Mouse (Mus musculus) thymus, postnatal 4 days (tissue): Measurements from ENCODE around the gene Hdac4.

Experiments used
- DNase-seq: peaks from one replicate; pipeline ENCODE4 v3.0.0; 2021

Hdac4 gene

DNA sequence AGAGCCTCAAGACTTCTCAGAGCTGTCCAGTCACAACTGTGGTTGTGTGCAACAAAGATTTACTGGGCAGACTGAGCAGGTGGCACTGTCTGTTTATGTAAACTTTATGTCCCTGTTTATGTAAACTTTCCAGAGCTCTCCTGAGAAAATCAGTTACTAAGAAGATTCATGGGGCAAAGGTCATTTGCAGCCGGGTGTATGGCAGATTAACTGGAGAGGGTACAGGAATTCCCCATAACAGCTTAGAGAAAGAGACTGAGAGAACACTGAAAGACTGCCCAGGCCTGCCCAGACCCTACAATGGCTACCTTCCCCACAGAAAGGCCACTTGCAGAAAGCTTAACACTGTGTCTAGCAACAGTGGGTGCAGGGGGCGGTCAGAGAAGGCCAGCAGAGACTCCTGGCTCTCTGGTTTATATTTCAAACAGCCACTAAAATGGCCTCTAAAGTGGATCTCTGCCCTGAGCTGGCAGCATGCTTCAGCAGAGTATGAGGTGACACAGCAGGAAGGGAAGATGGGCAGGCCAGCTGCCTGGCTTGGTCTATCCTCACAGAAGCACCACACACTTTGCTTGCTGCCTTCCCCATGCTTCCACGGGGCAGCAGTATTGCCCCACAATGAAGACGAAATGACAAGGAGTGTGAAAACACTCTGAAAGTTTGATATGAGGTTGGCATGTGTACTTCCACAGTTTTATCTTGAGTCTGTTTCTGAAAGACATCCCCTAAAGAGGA, 179.4 kb downstream of the Hdac4 start:
- DNase-seq: no peak

DNA sequence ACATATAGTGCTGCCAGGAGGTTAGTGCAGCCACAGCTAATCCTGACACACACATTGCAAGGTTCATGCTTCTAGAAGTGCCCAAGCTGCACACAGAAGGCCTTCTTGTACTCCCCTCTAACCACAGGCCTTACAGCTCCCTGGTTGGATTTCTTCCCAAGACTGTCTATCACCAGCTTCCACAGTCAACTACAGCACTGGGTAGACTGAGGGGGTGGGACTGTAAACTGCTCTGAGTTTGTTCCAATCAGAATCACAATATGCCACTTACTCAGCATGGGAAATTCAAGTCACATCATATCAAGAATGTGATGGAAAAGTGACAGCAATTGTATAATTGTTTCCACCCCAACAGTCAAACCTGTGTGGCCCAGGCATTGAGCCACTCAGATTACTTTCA, 180.2 kb downstream of the Hdac4 start:
- no peak for DNase-seq

DNA sequence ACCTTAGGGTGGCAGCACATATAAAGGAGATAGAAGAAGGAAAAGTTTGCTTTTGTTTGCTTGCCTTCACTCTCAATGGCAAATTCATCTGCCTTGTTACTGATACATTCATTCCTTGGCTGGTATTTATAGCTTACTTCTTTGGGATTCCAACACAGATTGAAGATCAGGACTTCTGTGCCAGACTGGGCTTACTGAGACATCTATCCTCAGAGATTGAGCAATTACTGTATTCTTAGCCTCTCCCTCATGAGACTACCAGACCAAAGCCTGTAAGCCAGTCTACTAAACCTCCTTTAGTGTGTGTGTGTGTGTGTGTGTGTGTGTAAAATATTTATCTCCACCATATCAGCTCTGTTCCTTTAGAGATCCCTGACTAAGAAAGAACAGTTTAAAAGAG, 181.0 kb downstream of the Hdac4 start:
- no peak for DNase-seq

DNA sequence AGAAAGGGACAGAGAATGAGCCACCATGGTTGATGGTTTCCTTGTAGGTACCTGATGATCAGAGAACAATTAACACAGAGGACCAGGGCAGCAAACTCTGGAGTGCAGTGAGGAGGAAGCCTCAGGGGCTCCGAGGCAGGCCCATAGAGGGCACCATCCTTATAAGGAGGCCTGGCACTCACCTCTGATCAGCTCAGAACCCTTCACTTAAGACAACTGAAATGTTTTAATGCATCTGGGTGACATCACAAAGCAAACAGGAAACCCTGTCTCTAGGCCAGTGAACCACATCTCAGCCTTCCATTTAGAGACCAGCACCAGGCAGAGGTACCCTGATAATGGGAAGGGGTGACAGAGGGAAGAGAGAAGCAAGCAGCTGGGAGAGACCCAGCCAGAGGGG, 188.8 kb downstream of the Hdac4 start:
- DNase-seq: peak; percentile 27

DNA sequence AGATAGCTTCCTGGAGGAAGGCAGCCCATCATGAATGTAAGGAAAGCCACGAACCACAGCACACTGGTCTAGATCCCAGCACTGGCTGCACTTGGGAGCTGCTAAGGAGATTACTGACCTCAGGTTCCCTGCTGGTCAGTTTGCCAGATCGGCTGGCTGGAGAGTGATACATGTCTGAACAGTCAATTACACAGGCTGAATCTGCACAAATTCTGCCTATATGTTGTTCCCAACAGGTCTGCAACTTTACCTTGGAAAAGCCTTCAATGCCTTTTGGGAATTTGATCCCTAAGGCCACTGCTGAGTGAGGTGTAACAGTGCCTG, 189.9 kb downstream of the Hdac4 start:
- DNase-seq: no peak

DNA sequence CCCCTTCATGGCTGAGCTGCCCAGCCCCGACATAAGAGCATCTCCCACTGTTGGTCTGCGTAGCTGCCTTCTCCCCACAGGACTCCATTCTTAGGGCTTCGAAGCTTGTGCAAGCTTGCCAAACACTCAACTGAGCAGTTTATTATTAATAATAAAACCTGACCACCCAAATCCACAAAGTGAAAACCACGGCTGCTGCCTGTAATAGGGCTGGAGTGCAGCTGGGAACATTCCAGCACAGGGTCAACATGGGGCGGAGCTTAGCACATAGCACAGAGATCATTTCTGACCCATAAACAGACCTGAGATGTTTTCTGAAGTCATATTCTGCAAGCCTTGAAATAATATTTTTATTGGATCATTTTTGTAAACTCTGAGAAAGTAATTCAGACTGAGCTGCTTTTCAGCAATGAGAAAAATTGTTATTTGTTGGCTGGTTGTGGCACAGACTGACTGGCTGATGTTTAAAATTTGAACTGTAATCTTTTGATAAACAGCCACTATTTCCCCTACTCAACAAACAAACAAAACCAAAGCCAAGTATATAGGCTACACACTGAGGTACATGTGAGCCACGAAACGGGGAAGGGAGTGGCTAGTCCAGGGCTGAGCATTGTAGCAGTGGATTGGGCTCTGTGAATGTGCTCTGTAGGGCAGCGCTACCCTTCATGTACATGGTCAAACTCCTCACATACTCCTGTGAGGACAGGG, 190.4 kb downstream of the Hdac4 start:
- no peak for DNase-seq

DNA sequence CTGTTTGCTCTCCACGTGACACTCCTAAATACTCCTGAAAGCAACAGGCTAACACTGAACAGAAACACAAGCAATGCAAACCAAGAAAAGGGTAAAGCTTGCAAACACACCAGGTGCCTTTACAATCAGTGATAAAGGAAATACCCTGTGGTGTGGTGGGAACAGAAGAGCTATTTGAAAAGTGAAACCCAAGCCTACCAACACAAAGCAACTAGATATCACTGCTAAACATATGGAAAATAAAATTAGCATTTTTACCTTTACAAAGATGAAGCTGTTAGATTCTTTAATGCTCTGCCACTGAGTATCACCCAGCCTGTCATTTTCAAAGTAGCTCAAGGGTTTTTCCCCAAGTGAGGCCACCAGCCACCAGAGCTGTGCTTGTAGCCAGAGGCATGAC, 191.4 kb downstream of the Hdac4 start:
- DNase-seq: no peak

DNA sequence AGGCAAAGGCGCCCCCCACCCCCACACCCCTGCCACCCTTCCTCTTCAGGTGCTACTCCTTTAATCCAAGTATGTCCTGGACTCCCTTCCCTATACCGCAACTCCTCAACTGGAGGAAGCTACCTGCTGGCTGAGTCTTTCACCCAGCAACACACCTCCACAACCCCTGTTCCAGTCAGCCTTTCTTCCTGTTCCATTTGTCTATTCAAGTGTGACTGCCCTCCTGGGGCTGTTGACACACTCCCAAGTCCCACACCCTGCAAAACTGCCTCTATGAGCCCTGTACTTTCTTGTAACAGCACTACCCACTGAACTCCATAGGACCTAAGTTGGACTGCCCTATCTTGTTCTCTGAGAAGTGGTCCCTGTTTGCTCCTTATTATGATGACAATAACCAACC, 195.3 kb downstream of the Hdac4 start:
- DNase-seq: no peak

DNA sequence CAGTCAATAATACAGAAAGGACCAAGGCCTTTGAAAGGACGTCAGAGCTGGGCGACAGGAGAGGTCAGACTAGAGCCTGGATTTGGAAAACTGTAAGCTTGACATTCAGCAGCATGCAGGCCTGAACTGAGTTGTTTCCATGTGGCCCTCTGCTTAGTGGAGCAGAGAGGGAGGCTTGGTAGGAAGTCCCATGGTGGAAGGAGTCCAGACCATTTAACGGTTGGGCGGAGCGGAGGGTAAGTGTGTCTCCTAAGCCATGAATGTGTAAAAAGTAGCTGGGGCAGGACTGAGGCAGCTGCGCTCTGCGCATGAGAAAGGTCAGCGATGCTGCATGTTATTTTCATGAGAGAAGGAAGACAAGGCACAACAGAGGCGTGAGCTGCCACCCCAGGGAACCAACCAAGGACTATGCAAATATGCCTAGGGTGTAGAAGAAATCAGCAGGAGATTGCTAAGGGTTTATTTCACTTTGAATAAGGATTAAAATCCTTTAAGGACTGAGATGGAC, 201.8 kb downstream of the Hdac4 start:
- no peak for DNase-seq

DNA sequence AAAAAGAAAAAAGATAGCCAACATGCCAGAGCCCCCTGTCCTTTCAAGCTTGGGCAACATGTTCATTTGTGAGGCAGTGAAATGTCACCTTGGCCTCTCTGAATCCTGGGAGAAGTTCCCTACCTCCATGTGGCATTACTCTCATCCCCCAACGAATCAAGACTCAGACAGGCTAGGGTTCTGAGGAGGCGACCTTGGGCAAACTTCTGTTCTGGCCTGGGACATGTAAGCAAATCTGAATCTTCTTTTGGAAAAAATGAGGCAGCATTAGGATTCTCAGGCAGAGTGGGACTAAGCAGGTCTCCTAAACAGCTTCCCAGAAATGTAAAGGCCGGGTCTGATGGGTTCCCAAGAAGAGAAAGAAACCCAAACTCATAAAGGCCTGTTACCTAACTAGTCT, 202.8 kb downstream of the Hdac4 start:
- DNase-seq: no peak

DNA sequence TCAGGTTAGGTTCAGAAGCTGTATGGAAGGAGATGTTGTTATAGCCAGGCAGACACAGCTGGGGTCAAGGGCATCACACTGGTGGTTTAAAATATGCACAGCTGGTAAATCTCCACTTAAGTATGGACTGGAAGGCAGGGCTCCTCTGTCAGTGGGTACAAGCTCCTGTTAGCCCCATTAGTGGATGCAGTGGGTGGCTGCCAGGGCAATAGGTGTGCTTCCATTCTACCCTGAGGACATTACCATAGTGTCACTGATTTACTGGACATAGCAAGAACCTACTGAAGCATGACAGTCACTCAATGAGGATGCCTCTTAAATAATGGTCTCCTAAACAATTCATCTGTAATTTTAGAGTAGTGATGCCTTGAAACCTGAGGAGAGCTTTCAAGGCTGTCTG, 203.9 kb downstream of the Hdac4 start:
- no peak for DNase-seq

DNA sequence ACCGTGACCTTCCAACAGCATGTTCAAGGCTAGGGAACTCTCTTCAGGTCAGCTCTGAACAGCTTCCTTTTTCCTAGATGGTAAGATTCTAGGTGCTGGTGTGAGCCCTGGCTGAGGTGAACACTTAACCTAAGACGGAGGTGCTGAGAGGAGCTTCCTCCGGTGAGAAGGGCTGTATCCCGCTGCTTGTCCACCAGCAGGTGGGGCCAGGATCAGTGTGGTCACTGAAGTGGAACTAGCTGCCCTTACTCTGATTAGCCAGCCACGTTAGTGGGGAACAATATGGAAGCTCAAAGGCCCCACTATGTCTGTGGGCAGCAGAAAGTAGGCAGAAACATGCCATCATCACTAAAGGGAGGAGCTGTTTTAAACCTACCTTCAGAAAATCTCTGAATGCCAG, 204.6 kb downstream of the Hdac4 start:
- no peak for DNase-seq

DNA sequence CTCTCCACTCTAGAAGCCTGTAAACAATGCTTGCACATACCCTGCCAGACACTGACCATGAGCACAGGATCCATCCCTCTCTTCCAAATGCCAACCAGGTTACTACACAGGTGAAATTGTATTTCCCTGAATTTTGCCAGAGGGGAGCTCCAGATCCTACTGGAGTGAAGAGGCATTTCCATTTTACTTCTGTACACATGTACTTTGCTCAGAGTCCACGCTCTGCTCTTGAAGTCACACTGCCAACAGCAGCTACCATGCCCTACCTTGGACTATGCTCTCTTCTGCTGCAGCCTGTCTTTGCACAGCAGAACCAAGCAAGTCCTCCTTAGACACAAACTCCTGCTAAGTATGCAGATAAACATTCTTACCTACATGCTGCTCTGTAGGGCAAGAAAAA, 206.6 kb downstream of the Hdac4 start:
- no peak for DNase-seq

DNA sequence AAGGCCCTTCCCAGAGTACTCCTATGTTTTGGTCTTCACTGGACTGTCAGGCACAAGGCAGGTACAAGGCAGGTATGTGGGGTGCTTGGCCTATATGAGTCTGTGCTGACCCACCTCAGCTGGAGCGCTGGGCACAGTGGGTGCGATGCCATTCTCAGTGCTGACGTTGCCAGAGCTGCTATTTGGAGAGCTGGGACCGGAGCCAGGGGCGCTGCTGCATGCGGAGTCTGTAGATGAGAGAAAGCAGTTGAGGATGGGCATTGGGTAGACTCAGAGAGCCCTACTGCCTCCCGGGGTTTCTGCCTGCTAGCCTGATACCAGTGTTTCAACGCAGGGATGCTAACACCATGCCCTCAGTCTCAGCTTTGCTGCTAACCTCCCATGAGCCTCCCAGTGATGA, 208.1 kb downstream of the Hdac4 start:
- no peak for DNase-seq

DNA sequence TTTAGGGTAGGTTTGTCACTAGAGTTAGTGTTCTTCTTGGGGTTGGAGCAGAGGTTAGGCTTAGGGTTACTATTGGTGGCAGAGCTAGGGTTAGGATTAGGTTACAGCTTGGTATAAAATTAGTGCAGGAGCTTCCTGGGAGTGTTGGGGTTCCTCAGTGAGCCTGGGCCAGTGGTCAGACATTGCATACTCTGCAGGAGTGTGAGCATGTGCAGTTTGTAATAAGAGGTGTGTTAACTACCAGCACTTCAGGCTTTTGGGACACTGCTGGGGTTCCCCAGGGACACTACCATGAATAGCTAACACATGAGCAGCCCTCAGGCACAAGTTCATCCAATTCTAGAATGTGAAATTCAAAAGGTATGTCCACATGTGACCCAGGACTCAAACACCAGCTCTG, 209.7 kb downstream of the Hdac4 start:
- DNase-seq: no peak

DNA sequence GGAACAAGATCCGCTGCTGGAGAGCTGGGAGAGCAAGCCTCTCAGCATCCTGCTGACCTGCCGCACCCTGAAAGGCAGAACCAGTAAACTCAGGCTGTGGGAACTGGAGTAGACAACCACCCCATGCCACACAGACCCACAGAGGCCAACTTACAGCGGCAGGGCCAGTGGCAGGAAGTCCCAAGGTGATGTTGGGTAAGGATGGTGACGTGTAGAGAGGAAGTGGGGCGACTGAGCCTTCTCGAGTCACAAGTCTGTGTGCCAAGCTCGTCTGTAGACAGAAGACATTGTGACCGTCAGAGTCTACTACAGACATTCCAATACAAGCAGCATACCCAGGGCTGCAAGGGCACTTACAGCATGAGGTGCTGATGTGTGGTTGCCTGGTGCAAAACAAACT, 211.0 kb downstream of the Hdac4 start:
- peak; percentile 20 for DNase-seq

DNA sequence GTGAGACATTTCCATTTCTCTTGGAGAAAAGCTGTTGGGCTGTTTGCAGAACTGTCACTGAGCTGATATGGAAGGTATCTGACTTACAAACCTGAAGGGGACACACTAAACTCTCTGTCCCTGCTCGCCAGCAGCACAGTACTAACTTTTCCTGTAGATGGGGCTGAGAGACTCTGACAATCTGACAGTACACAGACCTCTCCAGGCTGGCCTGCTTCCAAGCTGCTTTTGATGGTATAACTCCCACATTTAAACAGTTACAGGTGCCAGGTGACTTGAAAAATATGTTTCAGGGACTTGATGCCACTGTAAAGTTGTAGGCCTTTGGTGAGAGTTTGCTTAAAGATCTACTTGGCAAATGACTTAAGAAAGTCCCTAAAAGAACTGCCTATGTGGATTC, 214.1 kb downstream of the Hdac4 start:
- DNase-seq: no peak

DNA sequence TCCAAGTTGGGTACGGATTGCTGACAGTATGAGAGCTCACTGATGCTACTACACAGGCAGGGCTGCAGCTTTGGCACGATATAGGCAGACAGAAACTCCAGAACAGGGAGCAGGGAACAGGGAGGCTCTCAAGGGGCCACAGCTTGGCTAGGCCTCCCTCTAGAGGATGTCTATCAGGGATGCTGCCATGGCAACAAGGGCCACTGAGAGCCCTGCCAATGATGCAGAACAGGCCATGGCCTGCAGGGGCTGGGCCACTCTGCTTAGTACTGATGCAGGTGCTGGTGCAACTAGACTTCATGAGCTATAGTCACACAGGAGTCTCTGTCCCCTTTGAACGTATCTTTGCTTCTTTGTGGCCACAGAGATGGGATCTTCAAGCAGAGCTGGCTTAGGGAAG, 217.1 kb downstream of the Hdac4 start:
- DNase-seq: no peak

DNA sequence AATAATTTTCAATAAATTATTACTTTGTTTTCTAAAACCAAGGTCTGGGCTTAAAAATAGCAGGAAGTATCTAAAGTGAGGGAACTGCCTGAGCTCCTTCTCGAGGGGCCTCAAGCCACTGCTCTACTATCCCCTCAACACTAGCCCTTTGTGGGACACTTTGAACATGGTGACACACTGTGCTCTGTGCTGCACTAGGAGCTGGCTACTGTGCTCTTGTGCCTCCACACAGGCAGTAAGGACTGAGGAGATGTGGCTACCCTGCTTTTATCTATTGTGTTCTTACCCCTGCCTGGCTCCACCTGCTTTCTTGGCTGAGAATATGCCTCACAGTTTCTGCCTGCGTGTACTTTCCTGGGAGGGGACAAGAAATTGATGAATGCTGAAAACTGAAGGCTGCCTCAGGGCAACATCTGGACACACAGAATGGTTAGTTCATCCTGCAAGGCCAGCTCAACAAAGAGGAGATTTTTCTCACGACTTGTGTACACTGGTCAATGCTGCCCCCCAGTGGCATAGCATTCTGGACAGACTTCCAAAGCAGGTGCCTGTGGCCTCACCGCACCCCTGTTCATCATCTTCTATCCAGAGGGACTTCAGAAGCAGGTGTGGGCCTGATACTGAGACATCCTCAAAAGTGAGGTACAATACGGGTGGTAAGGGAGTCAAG, 226.7 kb downstream of the Hdac4 start:
- DNase-seq: peak; percentile 77

DNA sequence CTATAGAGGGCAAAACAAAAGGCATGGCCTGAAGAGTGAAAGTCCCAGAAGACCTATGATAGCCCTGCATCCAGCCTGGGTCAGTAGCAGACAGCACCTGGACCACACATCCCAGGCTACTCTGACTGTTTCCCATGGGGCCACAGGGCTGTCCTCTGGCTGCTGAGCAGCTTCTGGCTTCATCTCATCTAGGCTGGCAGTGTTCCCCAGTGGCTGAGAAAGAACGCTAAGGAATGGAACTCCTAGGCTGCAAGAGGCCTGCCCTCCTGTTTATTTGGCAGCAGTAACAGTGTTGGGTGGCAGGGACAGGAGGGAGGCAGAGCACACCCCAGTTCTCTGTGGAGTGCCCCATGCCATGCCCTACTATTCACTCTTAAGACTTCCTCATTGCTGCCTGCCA, 228.5 kb downstream of the Hdac4 start:
- no peak for DNase-seq

DNA sequence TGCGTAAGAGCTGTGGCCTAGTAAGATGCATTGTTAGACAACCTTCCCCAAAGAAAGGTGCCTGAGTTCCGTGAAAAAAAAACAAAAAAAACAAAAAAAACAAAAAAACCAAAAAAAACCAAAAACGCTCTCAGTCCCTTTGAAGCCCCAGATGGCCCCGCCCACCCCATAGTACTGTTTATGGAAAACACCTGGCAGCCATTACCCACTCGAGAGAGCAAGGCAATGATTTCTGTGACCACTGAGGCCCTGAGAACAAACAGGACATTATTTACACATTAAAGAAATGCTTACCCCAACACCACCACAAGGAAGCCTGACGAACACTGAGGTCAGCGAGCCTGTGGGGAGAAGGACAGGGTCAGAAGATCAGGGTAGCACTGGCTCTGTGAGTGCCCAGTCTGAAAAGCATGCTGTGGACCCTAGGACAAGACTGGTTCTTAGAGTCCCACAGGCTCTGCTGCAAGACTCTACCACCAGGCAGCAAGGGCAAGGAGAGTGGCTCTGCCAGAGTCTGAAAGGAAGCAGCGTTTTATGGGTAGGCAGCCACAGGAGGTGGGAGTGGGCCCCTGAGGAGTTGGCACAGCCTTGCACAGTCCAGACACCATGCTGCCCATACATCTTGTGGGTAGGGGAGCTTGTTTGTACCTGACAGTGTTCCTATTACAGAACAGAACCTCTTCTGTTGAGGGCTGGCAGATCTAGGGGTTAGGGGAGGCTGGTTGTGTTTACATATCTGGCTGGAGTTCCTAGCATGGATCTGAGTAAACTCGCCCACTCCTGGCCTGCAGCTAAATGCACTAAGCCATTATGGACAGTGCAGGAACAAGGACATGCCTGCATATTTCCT, 230.8 kb downstream of the Hdac4 start:
- peak; percentile 54 for DNase-seq

DNA sequence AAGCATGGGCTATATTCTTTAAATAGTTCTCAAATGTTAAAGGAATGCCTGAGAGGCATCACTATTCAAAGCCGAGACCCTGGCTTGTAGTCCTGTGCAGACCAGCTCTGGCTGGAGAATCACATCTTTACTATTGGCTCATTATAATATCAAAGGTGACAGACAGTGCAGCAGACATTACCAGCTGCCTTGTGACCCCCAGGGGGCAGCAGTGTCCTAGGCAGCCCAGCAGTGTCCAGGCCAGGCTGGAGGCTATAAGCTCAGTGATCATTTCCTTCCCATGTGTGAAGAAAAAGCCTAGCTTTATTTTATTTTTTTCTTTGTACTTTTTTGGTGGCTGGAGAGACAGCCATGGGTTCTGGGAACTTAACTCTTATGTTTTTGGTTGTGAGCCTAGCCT, 233.2 kb downstream of the Hdac4 start:
- peak; percentile 87 for DNase-seq

DNA sequence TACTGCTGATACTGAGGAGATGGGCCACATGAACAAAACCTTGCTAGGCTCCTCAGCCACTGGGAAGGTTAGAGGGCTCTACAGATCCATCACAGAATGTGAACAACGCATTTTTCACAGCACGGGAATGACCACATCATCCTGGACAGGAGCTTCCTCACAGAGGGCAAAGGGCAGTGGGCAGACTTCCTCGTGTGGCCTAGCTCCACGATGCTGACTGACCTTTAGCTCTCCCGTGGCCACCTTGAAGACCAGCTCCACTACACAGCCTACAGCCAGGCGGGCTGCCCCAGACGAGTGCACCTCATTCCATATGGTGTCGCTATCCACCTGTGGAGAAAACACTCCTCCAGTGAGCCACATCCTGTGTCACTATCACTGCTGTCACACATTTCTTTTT, 234.3 kb downstream of the Hdac4 start:
- DNase-seq: no peak
